ENCODE assay signal across 8 mouse cellular contexts in the genomic region with DNA sequence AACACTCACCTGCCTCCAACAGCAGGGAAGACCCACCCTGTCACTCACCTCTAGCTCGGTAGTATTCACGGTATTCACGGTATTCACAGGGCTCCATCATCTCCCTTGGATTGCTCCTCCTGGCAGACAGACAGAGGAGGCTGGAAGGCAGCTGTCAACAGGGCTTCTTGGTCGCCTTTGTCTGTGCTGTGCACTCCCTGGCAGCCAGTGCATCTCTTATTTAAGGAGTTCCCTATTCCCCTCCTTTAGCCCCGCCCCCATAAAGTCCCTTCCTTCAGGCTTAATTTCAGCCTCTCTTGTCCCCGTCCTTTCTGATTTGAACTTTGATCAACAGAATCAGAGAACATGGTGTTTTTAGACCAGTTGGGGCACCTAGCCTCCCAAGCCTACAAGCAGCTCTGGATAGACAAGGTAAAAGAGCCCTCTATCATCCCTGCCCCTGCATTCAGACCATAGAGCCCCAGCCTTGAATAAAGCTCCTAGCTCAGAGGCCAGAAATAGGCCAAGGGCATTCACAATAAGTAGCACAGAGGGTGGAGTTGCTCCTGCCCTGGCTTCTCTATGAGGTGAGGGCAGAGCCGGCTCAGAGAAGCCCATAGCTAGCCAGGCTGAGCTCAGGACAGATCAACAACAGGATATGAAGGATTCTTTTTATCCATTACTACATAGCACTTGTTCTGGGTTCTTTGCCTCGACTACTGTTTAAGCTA. TPM values are rescaled to one million over a fixed set of nuclear protein-coding genes. Genes with fewer than 3 reads are reported as not detected.
A peak's percentile ranks its signal among the peaks of the same experiment; 100 is the strongest.
DNase-seq lines count a peak whose midpoint lies in the region; ATAC-seq and TF ChIP-seq lines count a peak whose summit lies in the region.

No protein-coding gene starts in this region.

- H3K27me3 ChIP-seq in kidney, postnatal 0 days (ENCODE audit: insufficient read depth, low read length): no peaks in the 10 kb centered on the region
- H3K27me3 ChIP-seq in heart, embryonic 16.5 days (ENCODE audit: control insufficient read depth, insufficient read depth, low read length): no peaks in the 10 kb centered on the region

- no peak for TF ChIP-seq CTCF in kidney, postnatal 0 days (IDR thresholded peaks at IDR 0.05; ENCODE audit: low read depth)
- no peak for TF ChIP-seq CTCF in layer of hippocampus, adult 2 months (conservative IDR thresholded peaks at IDR 0.05)

- 33% methylated on average over 8 of the region's 8 CpGs for WGBS in kidney, postnatal 0 days
- WGBS in heart, embryonic 16.5 days: 19% methylated on average over 8 of the region's 8 CpGs

- peak; percentile 41 to 83 for DNase-seq in adrenal gland, adult (ENCODE audit: inconsistent age in 2 of 2, low spot score in 1 of 2)
- DNase-seq in adrenal gland, postnatal 4 days (ENCODE audit: low spot score in 2 of 2): no peak
- DNase-seq in kidney, postnatal 0 days (ENCODE audit: low spot score): no peak
- no peak for DNase-seq in kidney, adult 18-20 months
- DNase-seq in cerebellum, adult 8-10 months: no peak
- no peak for DNase-seq in layer of hippocampus, adult 2 months (ENCODE audit: low spot score in 2 of 2)

- H3K9me3 ChIP-seq in kidney, postnatal 0 days (replicated peaks; ENCODE audit: low read length): no peaks in the 10 kb centered on the region
- H3K9me3 ChIP-seq in heart, embryonic 16.5 days (replicated peaks; ENCODE audit: control insufficient read depth, low read length): no peaks in the 10 kb centered on the region

- H3K27ac ChIP-seq in kidney, postnatal 0 days: 0 out of 2 replicates have a peak overlapping the region, but pooled peaks have one; percentile 31
- peak overlapping the region; percentile 45 for H3K27ac ChIP-seq in heart, embryonic 16.5 days (ENCODE audit: low read length)
- H3K27ac ChIP-seq in layer of hippocampus, adult 2 months: no peak overlapping the region

- no peaks in the 10 kb centered on the region for H3K36me3 ChIP-seq in kidney, postnatal 0 days (ENCODE audit: insufficient read depth, low read length)
- no peaks in the 10 kb centered on the region for H3K36me3 ChIP-seq in heart, embryonic 16.5 days (ENCODE audit: control insufficient read depth, insufficient read depth)

- H3K4me3 ChIP-seq in kidney, postnatal 0 days (replicated peaks; ENCODE audit: low read depth, low read length): no peak overlapping the region
- H3K4me3 ChIP-seq in heart, embryonic 16.5 days (ENCODE audit: low read length): peak overlapping the region; percentile 8
- no peak overlapping the region for H3K4me3 ChIP-seq in layer of hippocampus, adult 2 months

- peak overlapping the region; percentile 18; the same call in 1 of the 2 replicates for H3K4me2 ChIP-seq in kidney, postnatal 0 days (ENCODE audit: low read length)
- H3K4me2 ChIP-seq in heart, embryonic 16.5 days (ENCODE audit: low read depth, low read length): peak overlapping the region; percentile 48

- no peaks in the 10 kb centered on the region for H3K4me1 ChIP-seq in kidney, postnatal 0 days (replicated peaks; ENCODE audit: insufficient read depth, low read length)
- peaks cover 9% of the 10 kb centered on the region for H3K4me1 ChIP-seq in heart, embryonic 16.5 days (ENCODE audit: control insufficient read depth, insufficient read depth, low read length)

- H3K9ac ChIP-seq in kidney, postnatal 0 days (ENCODE audit: low read depth, low read length): no peak overlapping the region
- peak overlapping the region; percentile 38 for H3K9ac ChIP-seq in heart, embryonic 16.5 days (ENCODE audit: low read length)

- ATAC-seq in kidney, postnatal 0 days (replicated peaks; ENCODE audit: low FRiP score, low read depth): 0 out of 2 replicates have a peak, but pooled peaks have one; percentile 40
- ATAC-seq in heart, embryonic 16.5 days (replicated peaks; ENCODE audit: extremely low read depth, insufficient read depth, low FRiP score): peak; percentile 80
- ATAC-seq in megakaryocyte progenitor cell, adult 5-6 weeks (replicated peaks; ENCODE audit: poor library complexity): peak; percentile 71

RNA-seq across cellular contexts. Expression of a gene that starts 0.5 kb away (rescaled TPM):
- 10 to 100 TPM; 16.8 to 53.9 TPM for total RNA-seq in adrenal gland, postnatal 4 days (2021)
- polyA plus RNA-seq in kidney, postnatal 0 days (2015; fragmentation: Nextera tagmentation; extraction: Ambion mirVana): 223 and 250 TPM in 2 replicates
- 9.8 and 11.4 TPM in 2 replicates for polyA plus RNA-seq in heart, embryonic 16.5 days (2015; fragmentation: Nextera tagmentation; extraction: Ambion mirVana)
- 51.3 and 54.1 TPM in 2 replicates for total RNA-seq in megakaryocyte progenitor cell, adult 5-6 weeks (2015)
- total RNA-seq in megakaryocyte progenitor cell, adult 5-6 weeks (2017): 90.2 and 102 TPM in 2 replicates
- total RNA-seq in layer of hippocampus, adult 2 months (2021): 1 to 10 TPM; 1.1 TPM

RNA-seq across cellular contexts. Expression of a gene that starts 57.5 kb away (rescaled TPM):
- total RNA-seq in adrenal gland, postnatal 4 days (2021): 10 to 100 TPM; 27.7 to 28.2 TPM
- polyA plus RNA-seq in kidney, postnatal 0 days (2015; fragmentation: Nextera tagmentation; extraction: Ambion mirVana): 36.7 and 40.7 TPM in 2 replicates
- polyA plus RNA-seq in heart, embryonic 16.5 days (2015; fragmentation: Nextera tagmentation; extraction: Ambion mirVana): 31.4 and 34.6 TPM in 2 replicates
- total RNA-seq in megakaryocyte progenitor cell, adult 5-6 weeks (2015): 47.8 and 57.2 TPM in 2 replicates
- 26.8 and 40.8 TPM in 2 replicates for total RNA-seq in megakaryocyte progenitor cell, adult 5-6 weeks (2017)
- total RNA-seq in layer of hippocampus, adult 2 months (2021): 10 to 100 TPM; 18.2 to 18.5 TPM

Comparison
In these comparisons a context has a peak if more than half of its experiments do, and no peak if none do; other contexts are left out.
1. DNase-seq: peak in adrenal gland, adult (2 of 2); none in adrenal gland, postnatal 4 days (0 of 2), kidney, postnatal 0 days (single experiment), kidney, adult 18-20 months (single experiment), cerebellum, adult 8-10 months (single experiment) and layer of hippocampus, adult 2 months (0 of 2).
2. RNA of a gene that starts 0.5 kb away (total RNA-seq): 51.3 to 102 TPM in megakaryocyte progenitor cell, adult 5-6 weeks and 16.8 to 53.9 TPM in adrenal gland, postnatal 4 days; 1.1 TPM in layer of hippocampus, adult 2 months; every median in the first group is over 4 times any median in the second.
3. Peak in every context shown above with its lines, with median percentiles within 50 percentile points of each other: ATAC-seq.